Mouse (Mus musculus): ENCODE data around the gene Abhd4. TPM values are rescaled to one million over a fixed set of nuclear protein-coding genes. Genes with fewer than 3 reads are reported as not detected.

Gene Abhd4
- polyA plus RNA-seq, 1 experiment from 2014 or later, result 72.4 TPM

- Histone ChIP-seq H3K36me3 (peaks cover 19% of the 10 kb centered on the region), H3K4me3 (no peak overlapping the region), H3K9me3 (no peaks in the 10 kb centered on the region), H3K4me1 (replicated peaks) (peaks cover 59% of the 10 kb centered on the region), H3K27ac (replicated peaks) (no peak overlapping the region), H3K4me2 (peak overlapping the region; percentile 22; the same call in 1 of the 2 replicates), H3K27me3 (no peaks in the 10 kb centered on the region), H3K9ac (peak overlapping the region; percentile 52)
- ATAC-seq (ENCODE audit: low read depth), result no peak
- 34% methylated on average over 4 of the region's 4 CpGs for WGBS
Measured at GRCm38 (mm10) chr14:54250122-54250521, 3.9 kb upstream of the Abhd4 start.

- no peak for ATAC-seq (ENCODE audit: low read depth)
- Histone ChIP-seq H3K4me1 (replicated peaks) (peaks cover 54% of the 10 kb centered on the region), H3K36me3 (no peaks in the 10 kb centered on the region), H3K9me3 (no peaks in the 10 kb centered on the region), H3K9ac (peak overlapping the region; percentile 73), H3K27ac (replicated peaks) (no peak overlapping the region), H3K4me3 (peak overlapping the region; percentile 77), H3K4me2 (peak overlapping the region; percentile 65), H3K27me3 (no peaks in the 10 kb centered on the region)
- 71% methylated on average over 12 of the region's 12 CpGs for WGBS
Measured at GRCm38 (mm10) chr14:54254670-54255202, 748 bp downstream of the Abhd4 start.

- H3K27me3 ChIP-seq, result peaks cover 5% of the 10 kb centered on the region
- H3K9me3 ChIP-seq, result no peaks in the 10 kb centered on the region
- H3K4me2 ChIP-seq, result no peak overlapping the region
- no peak overlapping the region for H3K4me3 ChIP-seq
- no peak for ATAC-seq (ENCODE audit: low read depth)
- H3K4me1 ChIP-seq (replicated peaks), result peaks cover 30% of the 10 kb centered on the region
- no peak overlapping the region for H3K9ac ChIP-seq
- H3K36me3 ChIP-seq, result peaks cover 8% of the 10 kb centered on the region
- 67% methylated on average over 7 of the region's 7 CpGs for WGBS
- no peak overlapping the region for H3K27ac ChIP-seq (replicated peaks)
Measured at GRCm38 (mm10) chr14:54258131-54258670, 4.2 kb downstream of the Abhd4 start.

- Histone ChIP-seq H3K9me3 (no peaks in the 10 kb centered on the region), H3K27me3 (peaks cover 5% of the 10 kb centered on the region), H3K4me1 (replicated peaks) (peaks cover 28% of the 10 kb centered on the region), H3K4me2 (peak overlapping the region; percentile 66), H3K9ac (peak overlapping the region; percentile 70), H3K36me3 (peaks cover 12% of the 10 kb centered on the region), H3K4me3 (peak overlapping the region; percentile 49), H3K27ac (replicated peaks) (peak overlapping the region; percentile 35)
- 1% methylated on average over 35 of the region's 35 CpGs for WGBS
- peak; percentile 87 for ATAC-seq (ENCODE audit: low read depth)
Measured at GRCm38 (mm10) chr14:54259003-54259721, 5.2 kb downstream of the Abhd4 start.

- 27% methylated on average over 8 of the region's 8 CpGs for WGBS
- no peaks in the 10 kb centered on the region for H3K9me3 ChIP-seq
- peak overlapping the region; percentile 49 for H3K4me3 ChIP-seq
- H3K27me3 ChIP-seq, result peaks cover 5% of the 10 kb centered on the region
- H3K36me3 ChIP-seq, result peaks cover 13% of the 10 kb centered on the region
- H3K9ac ChIP-seq, result peak overlapping the region; percentile 70
- H3K27ac ChIP-seq (replicated peaks), result peak overlapping the region; percentile 35; the same call in 1 of the 2 replicates
- no peak for ATAC-seq (ENCODE audit: low read depth)
- H3K4me1 ChIP-seq (replicated peaks), result peaks cover 22% of the 10 kb centered on the region
- H3K4me2 ChIP-seq, result peak overlapping the region; percentile 66
Measured at GRCm38 (mm10) chr14:54259722-54260085, 5.7 kb downstream of the Abhd4 start.

- Histone ChIP-seq H3K36me3 (peaks cover 18% of the 10 kb centered on the region), H3K27me3 (peaks cover 5% of the 10 kb centered on the region), H3K4me2 (peak overlapping the region; percentile 66), H3K9me3 (no peaks in the 10 kb centered on the region), H3K4me1 (replicated peaks) (peaks cover 18% of the 10 kb centered on the region), H3K4me3 (peak overlapping the region; percentile 49), H3K9ac (peak overlapping the region; percentile 70; the same call in 1 of the 2 replicates), H3K27ac (replicated peaks) (no peak overlapping the region)
- 76% methylated on average over 2 of the region's 2 CpGs for WGBS
- ATAC-seq (ENCODE audit: low read depth), result no peak
Measured at GRCm38 (mm10) chr14:54260196-54260595, 6.2 kb downstream of the Abhd4 start.

- Histone ChIP-seq H3K36me3 (peaks cover 20% of the 10 kb centered on the region), H3K27ac (replicated peaks) (no peak overlapping the region), H3K9me3 (no peaks in the 10 kb centered on the region), H3K4me1 (replicated peaks) (peaks cover 18% of the 10 kb centered on the region), H3K4me3 (no peak overlapping the region), H3K27me3 (peaks cover 5% of the 10 kb centered on the region), H3K4me2 (no peak overlapping the region), H3K9ac (no peak overlapping the region)
- 86% methylated on average over 2 of the region's 2 CpGs for WGBS
- ATAC-seq (ENCODE audit: low read depth), result no peak
Measured at GRCm38 (mm10) chr14:54261386-54261785, 7.4 kb downstream of the Abhd4 start.

GRCm38 (mm10) chr14:54262622-54263021 lies 8.6 kb downstream of the Abhd4 start:
- Histone ChIP-seq H3K9ac (no peak overlapping the region), H3K36me3 (peaks cover 30% of the 10 kb centered on the region), H3K4me3 (no peak overlapping the region), H3K27me3 (peaks cover 5% of the 10 kb centered on the region), H3K4me2 (no peak overlapping the region), H3K4me1 (replicated peaks) (peaks cover 18% of the 10 kb centered on the region), H3K9me3 (no peaks in the 10 kb centered on the region), H3K27ac (replicated peaks) (no peak overlapping the region)
- no peak for ATAC-seq (ENCODE audit: low read depth)
- WGBS, result 91% methylated on average over 8 of the region's 8 CpGs

GRCm38 (mm10) chr14:54263099-54263498 lies 9.1 kb downstream of the Abhd4 start:
- Histone ChIP-seq H3K9ac (no peak overlapping the region), H3K4me1 (replicated peaks) (peaks cover 18% of the 10 kb centered on the region), H3K27me3 (peaks cover 5% of the 10 kb centered on the region), H3K36me3 (peaks cover 35% of the 10 kb centered on the region), H3K9me3 (no peaks in the 10 kb centered on the region), H3K27ac (replicated peaks) (no peak overlapping the region), H3K4me3 (no peak overlapping the region), H3K4me2 (no peak overlapping the region)
- ATAC-seq (ENCODE audit: low read depth), result no peak
- WGBS, result 94% methylated on average over 6 of the region's 6 CpGs

GRCm38 (mm10) chr14:54264231-54264630 lies 10.2 kb downstream of the Abhd4 start:
- Histone ChIP-seq H3K9me3 (no peaks in the 10 kb centered on the region), H3K36me3 (peaks cover 41% of the 10 kb centered on the region), H3K4me2 (no peak overlapping the region), H3K9ac (no peak overlapping the region), H3K27ac (replicated peaks) (no peak overlapping the region), H3K4me1 (replicated peaks) (peaks cover 13% of the 10 kb centered on the region), H3K4me3 (no peak overlapping the region), H3K27me3 (peaks cover 5% of the 10 kb centered on the region)
- WGBS, result 94% methylated on average over 7 of the region's 7 CpGs
- no peak for ATAC-seq (ENCODE audit: low read depth)

GRCm38 (mm10) chr14:54265093-54265492 lies 11.1 kb downstream of the Abhd4 start:
- H3K36me3 ChIP-seq, result peaks cover 41% of the 10 kb centered on the region
- no peak for ATAC-seq (ENCODE audit: low read depth)
- H3K4me3 ChIP-seq, result no peak overlapping the region
- peaks cover 5% of the 10 kb centered on the region for H3K4me1 ChIP-seq (replicated peaks)
- no peak overlapping the region for H3K4me2 ChIP-seq
- peaks cover 2% of the 10 kb centered on the region for H3K27me3 ChIP-seq
- H3K9me3 ChIP-seq, result no peaks in the 10 kb centered on the region
- 56% methylated on average over 10 of the region's 10 CpGs for WGBS
- no peak overlapping the region for H3K27ac ChIP-seq (replicated peaks)
- no peak overlapping the region for H3K9ac ChIP-seq

- no peak overlapping the region for H3K27ac ChIP-seq (replicated peaks)
- H3K4me3 ChIP-seq, result no peak overlapping the region
- H3K9me3 ChIP-seq, result no peaks in the 10 kb centered on the region
- no peak overlapping the region for H3K4me2 ChIP-seq
- peaks cover 41% of the 10 kb centered on the region for H3K36me3 ChIP-seq
- 84% methylated on average over 6 of the region's 6 CpGs for WGBS
- no peaks in the 10 kb centered on the region for H3K4me1 ChIP-seq (replicated peaks)
- no peak for ATAC-seq (ENCODE audit: low read depth)
- H3K9ac ChIP-seq, result no peak overlapping the region
- no peaks in the 10 kb centered on the region for H3K27me3 ChIP-seq
Measured at GRCm38 (mm10) chr14:54265951-54266350, 12.0 kb downstream of the Abhd4 start.

All from neural tube, embryonic 13.5 days (tissue).